Mouse (Mus musculus): ENCODE data around the gene Serp2. TPM values are rescaled to one million over a fixed set of nuclear protein-coding genes. Genes with fewer than 3 reads are reported as not detected.

Serp2 gene
- polyA plus RNA-seq, 1 experiment from 2014 or later: 75.8 TPM

GRCm38 (mm10) chr14:76503231-76503851, 53.3 kb downstream of the Serp2 start:
- Histone ChIP-seq H3K36me3 (ENCODE audit: poor library complexity, severe bottlenecking) (peaks cover 20% of the 10 kb centered on the region), H3K27me3 (no peaks in the 10 kb centered on the region), H3K4me2 (peak overlapping the region; percentile 93), H3K27ac (peak overlapping the region; percentile 100), H3K9ac (peak overlapping the region; percentile 99), H3K9me3 (replicated peaks) (no peaks in the 10 kb centered on the region), H3K4me3 (peak overlapping the region; percentile 72), H3K4me1 (peaks cover 31% of the 10 kb centered on the region)
- WGBS: 9% methylated on average over 13 of the region's 13 CpGs
- no peak for ATAC-seq

- Histone ChIP-seq H3K9ac (no peak overlapping the region; the same call in 1 of the 2 replicates), H3K9me3 (replicated peaks) (no peaks in the 10 kb centered on the region), H3K4me1 (peaks cover 28% of the 10 kb centered on the region), H3K27ac (peak overlapping the region; percentile 48; the same call in 1 of the 2 replicates), H3K4me2 (no peak overlapping the region), H3K4me3 (no peak overlapping the region), H3K27me3 (no peaks in the 10 kb centered on the region), H3K36me3 (ENCODE audit: poor library complexity, severe bottlenecking) (no peaks in the 10 kb centered on the region)
- no peak for ATAC-seq
- 46% methylated on average over 5 of the region's 5 CpGs for WGBS
Observed at GRCm38 (mm10) chr14:76500036-76500435, 56.7 kb downstream of the Serp2 start.

DNA sequence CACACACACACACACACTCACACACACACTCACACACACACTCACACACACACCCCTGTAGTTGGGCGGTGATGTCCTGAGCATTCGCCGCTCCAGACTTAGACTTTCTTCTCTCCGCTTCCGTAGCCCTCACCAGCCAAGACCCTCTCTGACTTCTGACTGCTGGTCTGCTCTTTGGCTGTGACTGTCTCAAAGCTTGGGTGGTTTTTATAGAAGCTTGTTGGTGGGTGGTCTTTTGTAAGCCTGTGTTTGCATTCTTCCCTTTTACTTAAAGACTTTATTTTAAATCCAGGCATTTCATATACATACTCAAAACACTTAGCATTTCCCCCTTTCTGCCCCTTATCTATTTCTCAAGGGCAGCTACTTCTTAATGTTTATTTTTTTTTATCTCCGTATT, 57.2 kb downstream of the Serp2 start:
- 90% methylated on average over 6 of the region's 6 CpGs for WGBS
- Histone ChIP-seq H3K27me3 (no peaks in the 10 kb centered on the region), H3K4me3 (no peak overlapping the region), H3K4me1 (peaks cover 28% of the 10 kb centered on the region), H3K4me2 (no peak overlapping the region), H3K36me3 (ENCODE audit: poor library complexity, severe bottlenecking) (peaks cover under 1% of the 10 kb centered on the region; the same call in 1 of the 2 replicates), H3K9me3 (replicated peaks) (no peaks in the 10 kb centered on the region), H3K9ac (no peak overlapping the region), H3K27ac (no peak overlapping the region)
- ATAC-seq: no peak

DNA sequence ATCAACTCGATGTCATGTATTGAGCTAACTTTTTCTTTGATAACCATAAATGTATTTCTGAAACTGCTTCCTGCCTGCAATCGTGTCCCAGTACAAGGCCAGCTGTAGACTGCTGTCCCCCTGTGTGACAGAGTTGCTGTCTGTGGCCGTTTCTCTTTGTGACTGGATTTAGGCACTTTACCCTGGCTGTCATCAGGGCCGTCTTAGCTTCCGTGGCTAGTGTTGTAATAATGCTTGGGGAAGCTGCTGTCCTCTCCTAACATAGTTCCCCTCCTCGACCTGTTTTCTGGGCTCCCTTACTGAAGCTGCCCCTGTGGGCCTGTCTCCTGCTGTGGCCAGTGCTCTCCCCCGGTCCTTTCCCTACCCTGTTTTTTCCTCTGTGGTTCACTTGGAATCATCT, 58.5 kb downstream of the Serp2 start:
- 61% methylated on average over 7 of the region's 7 CpGs for WGBS
- Histone ChIP-seq H3K9ac (no peak overlapping the region), H3K4me1 (peaks cover 23% of the 10 kb centered on the region), H3K36me3 (ENCODE audit: poor library complexity, severe bottlenecking) (peaks cover 13% of the 10 kb centered on the region), H3K27ac (no peak overlapping the region), H3K9me3 (replicated peaks) (no peaks in the 10 kb centered on the region), H3K27me3 (no peaks in the 10 kb centered on the region), H3K4me3 (no peak overlapping the region), H3K4me2 (no peak overlapping the region)
- ATAC-seq: no peak

DNA sequence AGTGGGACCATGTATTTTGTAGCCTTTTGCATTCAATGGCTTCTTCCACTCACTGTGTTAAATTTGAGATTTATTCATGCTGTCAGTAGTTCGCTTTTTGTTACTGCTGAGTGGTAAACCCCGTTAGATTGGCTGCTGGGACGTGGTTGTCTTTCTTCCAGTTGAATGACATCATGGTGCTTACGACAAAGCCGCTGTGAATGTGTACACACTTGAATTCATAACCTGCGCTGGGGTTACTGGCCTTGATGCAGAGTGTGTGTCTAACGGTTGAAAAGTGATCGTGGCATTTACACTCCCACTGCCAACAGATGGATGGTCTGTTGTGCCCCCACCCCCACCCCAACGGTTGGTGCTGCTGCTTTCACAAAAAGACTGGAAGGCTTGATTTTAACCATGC, 59.5 kb downstream of the Serp2 start:
- peak; percentile 57; the same call in 1 of the 2 replicates for ATAC-seq
- Histone ChIP-seq H3K27me3 (no peaks in the 10 kb centered on the region), H3K27ac (no peak overlapping the region; the same call in 1 of the 2 replicates), H3K4me1 (peaks cover 23% of the 10 kb centered on the region), H3K9me3 (replicated peaks) (no peaks in the 10 kb centered on the region), H3K36me3 (ENCODE audit: poor library complexity, severe bottlenecking) (peaks cover 13% of the 10 kb centered on the region), H3K4me3 (no peak overlapping the region), H3K9ac (no peak overlapping the region), H3K4me2 (no peak overlapping the region)
- WGBS: 26% methylated on average over 9 of the region's 9 CpGs

GRCm38 (mm10) chr14:76495022-76495421, 61.7 kb downstream of the Serp2 start:
- Histone ChIP-seq H3K27me3 (no peaks in the 10 kb centered on the region), H3K9me3 (replicated peaks) (no peaks in the 10 kb centered on the region), H3K4me3 (no peak overlapping the region), H3K4me2 (no peak overlapping the region), H3K36me3 (ENCODE audit: poor library complexity, severe bottlenecking) (peaks cover 13% of the 10 kb centered on the region), H3K9ac (no peak overlapping the region), H3K4me1 (peaks cover 19% of the 10 kb centered on the region), H3K27ac (no peak overlapping the region)
- 63% methylated on average over 5 of the region's 5 CpGs for WGBS
- no peak for ATAC-seq

DNA sequence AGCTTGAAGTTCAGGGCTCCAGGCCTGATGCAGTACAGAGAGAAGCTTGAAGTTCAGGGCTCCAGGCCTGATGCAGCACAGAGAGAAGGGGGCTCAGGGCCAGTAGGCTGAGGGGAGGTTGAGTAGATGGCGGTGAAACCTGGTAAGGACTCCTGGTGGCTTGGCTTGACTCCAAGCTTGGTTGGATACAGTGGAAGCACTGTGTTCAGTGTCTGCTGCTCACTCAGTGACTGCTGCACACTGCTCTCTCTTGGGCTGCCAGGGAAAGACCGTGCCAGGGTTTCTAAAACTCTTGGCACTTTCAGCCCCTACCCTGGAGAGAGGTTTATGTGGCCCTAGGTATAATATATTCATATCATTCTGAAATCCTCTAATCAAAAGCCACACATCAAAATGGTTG, 67.6 kb downstream of the Serp2 start:
- peaks cover 15% of the 10 kb centered on the region for H3K4me1 ChIP-seq
- ATAC-seq: peak; percentile 74
- H3K27ac ChIP-seq: peak overlapping the region; percentile 59
- no peaks in the 10 kb centered on the region for H3K27me3 ChIP-seq
- WGBS: 54% methylated on average over 2 of the region's 2 CpGs
- H3K9me3 ChIP-seq (replicated peaks): no peaks in the 10 kb centered on the region
- no peak overlapping the region for H3K9ac ChIP-seq
- H3K4me3 ChIP-seq: no peak overlapping the region
- no peak overlapping the region for H3K4me2 ChIP-seq
- peaks cover 8% of the 10 kb centered on the region for H3K36me3 ChIP-seq (ENCODE audit: poor library complexity, severe bottlenecking)

- H3K4me3 ChIP-seq: no peak overlapping the region
- ATAC-seq: peak; percentile 42; the same call in 1 of the 2 replicates
- H3K36me3 ChIP-seq (ENCODE audit: poor library complexity, severe bottlenecking): 0 out of 2 replicates have a peak, but pooled peaks cover under 1% of the 10 kb centered on the region
- no peaks in the 10 kb centered on the region for H3K27me3 ChIP-seq
- WGBS: 80% methylated on average over 18 of the region's 18 CpGs
- no peak overlapping the region for H3K4me2 ChIP-seq
- peak overlapping the region; percentile 59 for H3K27ac ChIP-seq
- H3K9ac ChIP-seq: no peak overlapping the region
- peaks cover 15% of the 10 kb centered on the region for H3K4me1 ChIP-seq
- H3K9me3 ChIP-seq (replicated peaks): no peaks in the 10 kb centered on the region
Observed at GRCm38 (mm10) chr14:76488101-76489044, 68.3 kb downstream of the Serp2 start.

DNA sequence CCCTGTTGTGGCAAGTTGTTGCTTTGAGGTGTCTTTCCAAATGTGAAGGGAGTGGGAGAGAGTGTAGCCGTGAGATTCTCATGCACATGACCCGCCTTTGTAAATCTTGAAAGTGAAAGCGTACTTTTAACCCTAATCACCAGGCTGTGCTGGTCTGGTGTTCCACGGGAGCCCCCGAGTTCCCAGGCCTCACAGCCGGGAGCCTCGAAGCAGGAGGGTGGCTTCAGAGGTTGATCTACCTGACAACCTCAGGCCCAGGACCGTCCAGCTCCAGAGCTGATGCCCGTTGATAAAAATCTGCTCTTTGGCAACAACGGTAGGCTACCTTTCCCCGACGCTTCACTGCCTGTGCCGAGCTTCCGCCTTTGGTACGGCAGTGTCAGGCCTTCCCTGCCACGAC, 69.1 kb downstream of the Serp2 start:
- H3K4me2 ChIP-seq: no peak overlapping the region
- H3K27ac ChIP-seq: no peak overlapping the region
- no peaks in the 10 kb centered on the region for H3K36me3 ChIP-seq (ENCODE audit: poor library complexity, severe bottlenecking)
- H3K9me3 ChIP-seq (replicated peaks): no peaks in the 10 kb centered on the region
- no peak for ATAC-seq
- no peaks in the 10 kb centered on the region for H3K27me3 ChIP-seq
- no peak overlapping the region for H3K9ac ChIP-seq
- no peak overlapping the region for H3K4me3 ChIP-seq
- 93% methylated on average over 16 of the region's 16 CpGs for WGBS
- H3K4me1 ChIP-seq: peaks cover 15% of the 10 kb centered on the region

- H3K4me3 ChIP-seq: no peak overlapping the region
- H3K9me3 ChIP-seq (replicated peaks): no peaks in the 10 kb centered on the region
- peaks cover 9% of the 10 kb centered on the region for H3K4me1 ChIP-seq
- no peaks in the 10 kb centered on the region for H3K36me3 ChIP-seq (ENCODE audit: poor library complexity, severe bottlenecking)
- no peak for ATAC-seq
- WGBS: 95% methylated on average over 1 of the region's 1 CpGs
- no peak overlapping the region for H3K9ac ChIP-seq
- no peak overlapping the region for H3K4me2 ChIP-seq
- H3K27ac ChIP-seq: no peak overlapping the region
- H3K27me3 ChIP-seq: no peaks in the 10 kb centered on the region
Observed at GRCm38 (mm10) chr14:76483701-76484100, 73.0 kb downstream of the Serp2 start.

All from forebrain, embryonic 13.5 days (tissue).